ENCODE assay signal across 28 mouse cellular contexts in the genomic region with DNA sequence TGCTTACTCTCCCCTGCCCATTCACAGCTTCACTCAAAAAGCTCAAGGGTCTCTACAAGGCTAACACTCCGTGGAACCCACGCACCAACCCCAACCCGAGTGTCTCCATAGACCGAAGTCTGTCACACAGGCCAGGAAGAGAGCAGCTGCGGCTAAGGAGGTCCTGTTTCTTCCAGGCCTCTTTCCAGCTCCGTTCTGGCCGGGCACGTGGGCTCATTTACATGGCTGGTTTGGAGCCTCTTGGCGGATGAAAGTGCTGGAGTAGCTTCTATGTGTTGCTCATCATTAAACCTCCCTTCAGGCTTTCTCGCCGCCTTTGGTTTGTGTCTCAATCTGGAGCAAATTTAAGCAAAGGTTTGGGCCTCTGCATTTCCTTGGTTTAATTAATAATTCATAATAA.
DNase-seq lines count a peak whose midpoint lies in the region; ATAC-seq and TF ChIP-seq lines count a peak whose summit lies in the region.
"Had no signal": no experiment of that assay in that cellular context is flagged by ENCODE, and none has a peak within 500 bp of the region (broad histone marks: within the 10 kb centered on the region; RNA-seq: fewer than 3 reads in every experiment).

No protein-coding gene starts in this region.

- peak; percentile 14 for DNase-seq in lung, postnatal 10 days
- no peak for DNase-seq in lung, adult 18-20 months
- DNase-seq in gastrocnemius, adult 2 months: peak; percentile 62
- no peak for DNase-seq in left cerebral cortex, adult 11 months (ENCODE audit: low spot score)
- no peak for DNase-seq in left cerebral cortex, postnatal 25 days (ENCODE audit: low spot score in 2 of 2)
- no peak for DNase-seq in left cerebral cortex, adult 9 months (ENCODE audit: low spot score in 2 of 2)
- DNase-seq: adrenal gland, adult 8-10 months; cerebellum, adult 11-12 months; cerebellum, postnatal 25 days; kidney, adult 9 months; kidney, postnatal 25 days; left cerebral cortex, postnatal 4 days; liver, embryonic 13.5 days; lung, embryonic 14.5 days; lung, postnatal 36 days; retina, postnatal 1 day; right cerebral cortex, postnatal 25 days; thymus, postnatal 25 days had no signal

- H3K36me3 ChIP-seq in limb, embryonic 12.5 days: no peaks in the 10 kb centered on the region
- H3K36me3 ChIP-seq: forebrain, embryonic 12.5 days; G1E; heart, embryonic 10.5 days; liver, embryonic 13.5 days; midbrain, embryonic 15.5 days; neural tube, embryonic 12.5 days had no signal

- TF ChIP-seq CTCF in gastrocnemius, adult 2 months (IDR thresholded peaks at IDR 0.05): no peak

- H3K9ac ChIP-seq in limb, embryonic 12.5 days (replicated peaks): no peak overlapping the region
- H3K9ac ChIP-seq: forebrain, embryonic 12.5 days; liver, embryonic 13.5 days; lung, embryonic 14.5 days; midbrain, embryonic 15.5 days; neural tube, embryonic 12.5 days had no signal

- ATAC-seq in limb, embryonic 12.5 days (ENCODE audit: insufficient number of reproducible peaks, insufficient read depth, low FRiP score, low TSS enrichment, low read depth): no peak
- ATAC-seq: hindbrain, embryonic 16.5 days; intestine, embryonic 16.5 days; midbrain, embryonic 15.5 days had no signal

- H3K27ac ChIP-seq in gastrocnemius, adult 2 months: no peak overlapping the region
- peak overlapping the region; percentile 64 for H3K27ac ChIP-seq in limb, embryonic 12.5 days
- H3K27ac ChIP-seq: forebrain, embryonic 12.5 days; heart, embryonic 10.5 days; liver, embryonic 13.5 days; midbrain, embryonic 15.5 days; neural tube, embryonic 12.5 days had no signal

- 41% methylated on average over 11 of the region's 11 CpGs for WGBS in limb, embryonic 12.5 days

- peaks cover 16% of the 10 kb centered on the region for H3K4me1 ChIP-seq in limb, embryonic 12.5 days (replicated peaks)
- H3K4me1 ChIP-seq: forebrain, embryonic 12.5 days; midbrain, embryonic 15.5 days; neural tube, embryonic 12.5 days had no signal

- intact Hi-C loops in gastrocnemius, adult 2 months (cut with DNase I): no loop called here
- intact Hi-C loops in left cerebral cortex, postnatal 25 days (cut with DNase I): no loop called here

- no peak overlapping the region for H3K4me3 ChIP-seq in gastrocnemius, adult 2 months
- no peak overlapping the region for H3K4me3 ChIP-seq in limb, embryonic 12.5 days (replicated peaks)
- H3K4me3 ChIP-seq: erythroblast, embryonic 14.5 days; forebrain, embryonic 12.5 days; heart, embryonic 10.5 days; liver, embryonic 13.5 days; midbrain, embryonic 15.5 days; neural tube, embryonic 12.5 days had no signal

- H3K4me2 ChIP-seq in limb, embryonic 12.5 days: no peak overlapping the region
- H3K4me2 ChIP-seq: forebrain, embryonic 12.5 days; liver, embryonic 13.5 days; lung, embryonic 14.5 days; midbrain, embryonic 15.5 days; neural tube, embryonic 12.5 days had no signal

- no peaks in the 10 kb centered on the region for H3K9me3 ChIP-seq in limb, embryonic 12.5 days
- H3K9me3 ChIP-seq: forebrain, embryonic 12.5 days; G1E; heart, embryonic 10.5 days; liver, embryonic 13.5 days; midbrain, embryonic 15.5 days; neural tube, embryonic 12.5 days had no signal

- peaks cover 13% of the 10 kb centered on the region for H3K27me3 ChIP-seq in limb, embryonic 12.5 days
- H3K27me3 ChIP-seq: CH12.LX; liver, embryonic 13.5 days; midbrain, embryonic 15.5 days; neural tube, embryonic 12.5 days had no signal

Comparison
In these comparisons a context has a peak if more than half of its experiments do, and no peak if none do; other contexts are left out.
1. DNase-seq: peak in lung, postnatal 10 days (single experiment) and gastrocnemius, adult 2 months (single experiment); none in lung, adult 18-20 months (0 of 2), left cerebral cortex, adult 11 months (single experiment), left cerebral cortex, postnatal 25 days (0 of 2) and left cerebral cortex, adult 9 months (0 of 2).